Mouse (Mus musculus) forebrain, embryonic 16.5 days (tissue): ENCODE results near the gene Fbxw27. TPM values are rescaled to one million over a fixed set of nuclear protein-coding genes. Genes with fewer than 3 reads are reported as not detected.
"Not testable (repeated sequence)": the region's sequence is repeated elsewhere in the genome, so short reads cannot be mapped to it uniquely, and the experiment has no call there.

Source experiments
- ATAC-seq: fragments of 200-750 bp; cut with Nextera tagmentation; 2 replicates; pipeline ENCODE4 v1.8.0; 2017; ENCODE audit warnings: mild to moderate bottlenecking, moderate library complexity
- H3K27ac ChIP-seq: fragments of 300-500 bp; sonication (generic); 2 replicates; pipeline ENCODE4 v1.5.1; 2014; ENCODE audit warnings: low read length, control low read depth
- H3K27me3 ChIP-seq: fragments of 300-500 bp; sonication (generic); replicated peaks from 2 replicates; pipeline ENCODE4 v1.6.1; 2014; ENCODE audit warnings: low read length; ENCODE audit not compliant: control insufficient read depth, insufficient read depth
- H3K36me3 ChIP-seq: fragments of 300-500 bp; sonication (generic); 2 replicates; pipeline ENCODE4 v1.6.1; 2014; ENCODE audit not compliant: control insufficient read depth, insufficient read depth
- H3K4me1 ChIP-seq: fragments of 300-500 bp; sonication (generic); replicated peaks from 2 replicates; pipeline ENCODE4 v1.6.1; 2014; ENCODE audit warnings: low read length; ENCODE audit not compliant: control insufficient read depth, insufficient read depth
- H3K4me2 ChIP-seq: fragments of 300-500 bp; sonication (generic); 2 replicates; pipeline ENCODE4 v1.6.1; 2014; ENCODE audit warnings: mild to moderate bottlenecking, low read length, control low read depth
- H3K4me3 ChIP-seq: fragments of 300-500 bp; sonication (generic); replicated peaks from 2 replicates; pipeline ENCODE4 v1.5.1; 2014; ENCODE audit warnings: mild to moderate bottlenecking, low read length, control low read depth
- H3K9ac ChIP-seq: fragments of 300-500 bp; sonication (generic); replicated peaks from 2 replicates; pipeline ENCODE4 v1.6.1; 2014; ENCODE audit warnings: low read depth, low read length, control low read depth
- H3K9me3 ChIP-seq: fragments of 300-500 bp; sonication (generic); 2 replicates; pipeline ENCODE4 v1.6.1; 2016; ENCODE audit warnings: low read length; ENCODE audit not compliant: control insufficient read depth
- WGBS: fragments of 180-500 bp; shearing (Covaris S2); extraction: QIAGEN DNeasy Blood & Tissue Kit; methylation state at CpG from one replicate; pipeline ENCODE4 v1.1.7; 2014; 5-methylcytosine and 5-hydroxymethylcytosine counted together
- polyA plus RNA-seq: library from polyadenylated mRNA; unstranded; fragments of >200 nt; fragmentation: Nextera tagmentation; extraction: Ambion mirVana; gene quantifications from 2 replicates; pipeline ENCODE4 v1.2.1, GENCODE M21; 2015

Fbxw27 gene
- polyA plus RNA-seq, 1 experiment from 2014 or later = not detected

DNA sequence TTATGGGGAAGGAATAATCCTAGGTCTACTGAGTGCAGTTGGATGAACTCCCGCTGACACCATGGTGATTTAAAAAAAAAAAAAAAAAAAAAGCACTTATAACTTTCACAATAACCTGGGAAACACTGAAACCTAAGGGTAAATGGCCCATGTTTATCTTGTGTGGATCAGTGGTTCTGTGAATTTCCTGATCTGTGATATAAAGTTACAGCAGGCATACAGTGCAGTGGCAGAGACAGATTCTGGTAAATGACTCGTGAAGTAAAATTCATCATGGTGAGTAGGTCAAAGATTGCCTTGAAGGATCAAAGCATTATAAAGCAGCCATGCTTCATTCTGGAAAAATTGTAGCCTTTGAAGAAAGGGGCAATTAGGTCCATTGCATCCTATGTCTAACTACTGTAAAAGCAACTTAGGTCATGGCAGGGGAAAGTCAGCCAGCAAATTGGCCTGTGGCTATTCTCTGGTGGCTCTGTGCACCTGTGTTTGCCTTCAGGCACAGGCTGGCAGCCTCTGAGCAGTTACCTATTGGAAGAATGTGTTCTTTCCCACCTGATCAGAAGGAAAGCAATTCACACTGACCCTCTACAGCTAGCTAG lies 16.3 kb upstream of the Fbxw27 start:
- Histone ChIP-seq H3K9ac (no peak overlapping the region), H3K4me3 (no peak overlapping the region), H3K4me2 (no peak overlapping the region), H3K36me3 (no peaks in the 10 kb centered on the region), H3K9me3 (no peaks in the 10 kb centered on the region), H3K27ac (no peak overlapping the region), H3K4me1 (no peaks in the 10 kb centered on the region), H3K27me3 (no peaks in the 10 kb centered on the region)
- no peak for ATAC-seq
- WGBS = 89% methylated on average over 2 of the region's 2 CpGs

GRCm38 (mm10) chr9:109806260-109806659 lies 15.8 kb upstream of the Fbxw27 start:
- H3K9me3 ChIP-seq = no peaks in the 10 kb centered on the region
- H3K4me2 ChIP-seq = no peak overlapping the region
- ATAC-seq = no peak
- no peaks in the 10 kb centered on the region for H3K4me1 ChIP-seq
- no peak overlapping the region for H3K27ac ChIP-seq
- H3K36me3 ChIP-seq = no peaks in the 10 kb centered on the region
- no peak overlapping the region for H3K4me3 ChIP-seq
- WGBS = 50% methylated on average over 1 of the region's 1 CpGs
- H3K9ac ChIP-seq = no peak overlapping the region
- H3K27me3 ChIP-seq = no peaks in the 10 kb centered on the region

DNA sequence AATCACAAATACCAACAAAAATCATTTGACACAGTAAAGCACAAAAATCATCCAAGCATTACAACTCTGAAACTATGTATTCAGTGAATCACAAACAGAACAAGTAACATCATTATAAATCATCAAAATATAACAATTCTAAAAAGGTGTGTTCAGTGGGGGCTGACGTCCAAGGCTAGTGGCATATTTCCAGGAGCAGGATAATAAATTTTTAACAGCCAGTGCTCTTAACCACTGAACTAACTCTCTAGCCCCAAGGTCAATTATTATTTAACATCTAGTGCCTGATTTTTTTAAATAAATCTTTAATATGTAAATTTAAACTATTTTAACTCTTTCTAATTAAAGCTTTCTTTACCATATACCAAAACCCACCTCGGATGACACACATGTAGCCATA lies 15.1 kb upstream of the Fbxw27 start:
- not testable (repeated sequence) for H3K27me3 ChIP-seq, H3K9me3 ChIP-seq, H3K4me2 ChIP-seq, ATAC-seq, H3K4me1 ChIP-seq, H3K27ac ChIP-seq, H3K9ac ChIP-seq, H3K36me3 ChIP-seq, H3K4me3 ChIP-seq
- WGBS = 89% methylated on average over 2 of the region's 2 CpGs

DNA sequence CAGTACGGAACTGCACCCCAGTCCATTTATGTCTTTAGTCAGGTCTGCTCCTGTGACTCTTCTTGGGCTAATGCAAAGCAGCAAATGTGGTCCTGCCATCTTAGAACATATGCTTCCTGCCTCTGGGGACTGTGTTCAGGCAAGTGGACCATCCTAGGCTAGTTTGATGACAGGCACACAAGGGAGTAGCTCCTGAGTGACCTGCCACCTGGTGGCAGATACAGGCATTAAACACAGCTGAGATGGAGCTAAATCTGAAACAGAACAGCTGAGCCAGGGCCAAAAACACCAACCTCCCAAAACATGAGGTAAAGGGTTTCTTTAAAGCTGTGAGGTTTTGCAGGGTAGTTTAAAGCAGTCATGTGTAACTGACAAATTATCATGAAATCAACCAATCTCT lies 7.6 kb upstream of the Fbxw27 start:
- Histone ChIP-seq H3K4me2 (no peak overlapping the region), H3K36me3 (no peaks in the 10 kb centered on the region), H3K4me3 (no peak overlapping the region), H3K4me1 (no peaks in the 10 kb centered on the region), H3K27ac (no peak overlapping the region), H3K9ac (no peak overlapping the region), H3K27me3 (no peaks in the 10 kb centered on the region), H3K9me3 (no peaks in the 10 kb centered on the region)
- WGBS = 96% methylated on average over 1 of the region's 1 CpGs
- no peak for ATAC-seq

DNA sequence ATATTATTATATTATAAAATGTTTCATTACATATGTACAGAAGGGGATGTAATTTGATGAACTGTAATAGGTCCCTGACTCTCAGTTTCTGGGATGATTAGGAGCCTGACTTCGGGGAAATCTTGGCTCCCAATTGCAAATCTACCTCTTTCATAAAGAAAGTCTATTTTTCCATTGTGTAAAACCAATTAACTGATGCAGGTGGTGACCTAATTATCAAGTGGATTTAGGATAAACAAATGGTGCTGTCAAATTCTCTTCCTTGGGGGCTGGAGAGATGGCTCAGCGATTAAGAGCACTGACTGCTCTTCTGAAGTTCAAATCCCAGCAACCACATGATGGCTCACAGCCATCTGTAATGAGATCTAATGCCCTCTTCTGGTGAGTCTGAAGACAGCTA lies 5.3 kb upstream of the Fbxw27 start:
- WGBS = 39% methylated on average over 2 of the region's 2 CpGs
- ATAC-seq = no peak

GRCm38 (mm10) chr9:109795221-109795620 lies 4.8 kb upstream of the Fbxw27 start:
- no peaks in the 10 kb centered on the region for H3K36me3 ChIP-seq
- no peaks in the 10 kb centered on the region for H3K4me1 ChIP-seq
- no peak for ATAC-seq
- H3K4me2 ChIP-seq = no peak overlapping the region
- WGBS = 68% methylated on average over 2 of the region's 2 CpGs
- no peak overlapping the region for H3K4me3 ChIP-seq
- H3K9me3 ChIP-seq = no peaks in the 10 kb centered on the region
- H3K9ac ChIP-seq = no peak overlapping the region
- no peaks in the 10 kb centered on the region for H3K27me3 ChIP-seq
- no peak overlapping the region for H3K27ac ChIP-seq

More for the DNA sequence above, 5.3 kb upstream of the Fbxw27 start:
- no peaks in the 10 kb centered on the region for H3K27me3 ChIP-seq
- H3K4me3 ChIP-seq = no peak overlapping the region
- H3K4me1 ChIP-seq = no peaks in the 10 kb centered on the region
- H3K9me3 ChIP-seq = no peaks in the 10 kb centered on the region
- no peak overlapping the region for H3K4me2 ChIP-seq
- no peaks in the 10 kb centered on the region for H3K36me3 ChIP-seq
- no peak overlapping the region for H3K27ac ChIP-seq
- no peak overlapping the region for H3K9ac ChIP-seq

- WGBS = 69% methylated on average over 1 of the region's 1 CpGs
- not testable (repeated sequence) for H3K4me1 ChIP-seq, ATAC-seq
Measured at GRCm38 (mm10) chr9:109766841-109767240, 23.6 kb downstream of the Fbxw27 start.

GRCm38 (mm10) chr9:109745989-109746388 lies 44.5 kb downstream of the Fbxw27 start, which contains the start of gene Fbxw26:
TSS of gene Fbxw26 (minus strand) at chr9:109746089.
- not testable (repeated sequence) for H3K9ac ChIP-seq, H3K4me3 ChIP-seq, H3K36me3 ChIP-seq, H3K4me2 ChIP-seq, H3K9me3 ChIP-seq, H3K4me1 ChIP-seq, ATAC-seq, H3K27me3 ChIP-seq, H3K27ac ChIP-seq
- WGBS = 90% methylated on average over 3 of the region's 3 CpGs

More at GRCm38 (mm10) chr9:109766841-109767240, 23.6 kb downstream of the Fbxw27 start:
- H3K27ac ChIP-seq, H3K9me3 ChIP-seq, H3K4me2 ChIP-seq, H3K36me3 ChIP-seq, H3K4me3 ChIP-seq, H3K27me3 ChIP-seq, H3K9ac ChIP-seq: not testable (repeated sequence)
